Mouse (Mus musculus) liver (tissue): ENCODE data around the gene Cerkl.

Experiments
- DNase-seq: peaks from one replicate; pipeline ENCODE4 v3.0.0-alpha.2; 2020; ENCODE audit warnings: mixed read lengths

Gene Cerkl

GRCm38 (mm10) chr2:79371326-79372153 is 85.0 kb downstream of the Cerkl start:
- no peak for DNase-seq

DNA sequence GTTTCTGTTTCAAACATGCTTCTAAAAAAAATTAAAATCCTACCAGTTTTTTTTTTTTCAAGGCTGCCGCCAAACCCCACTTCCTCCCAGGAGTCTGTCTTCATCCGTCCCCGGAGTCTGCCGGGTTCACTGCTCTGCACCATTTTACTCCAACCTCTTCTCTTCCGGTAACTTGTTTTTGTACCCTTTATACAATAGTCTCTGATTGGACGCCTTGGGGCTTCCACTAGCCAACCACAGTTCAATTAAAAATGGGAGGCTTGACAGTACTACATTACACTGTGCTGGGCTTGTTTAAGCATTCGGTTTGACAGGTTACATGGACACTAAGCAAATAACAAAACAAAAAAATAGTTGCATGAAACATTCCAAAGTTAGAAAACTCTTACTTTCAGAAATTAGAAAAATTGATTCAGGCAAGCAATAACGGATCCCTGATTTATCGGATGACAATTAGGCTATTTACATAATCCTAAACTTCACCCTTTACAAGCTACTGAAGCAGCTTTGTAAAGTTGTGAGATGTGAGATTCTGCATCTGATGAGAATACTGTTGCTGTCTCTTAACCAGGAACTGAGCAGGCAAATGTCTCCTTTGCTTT is 85.8 kb downstream of the Cerkl start:
- no peak for DNase-seq

- DNase-seq = no peak
Measured at GRCm38 (mm10) chr2:79369905-79370304, 86.7 kb downstream of the Cerkl start.

DNA sequence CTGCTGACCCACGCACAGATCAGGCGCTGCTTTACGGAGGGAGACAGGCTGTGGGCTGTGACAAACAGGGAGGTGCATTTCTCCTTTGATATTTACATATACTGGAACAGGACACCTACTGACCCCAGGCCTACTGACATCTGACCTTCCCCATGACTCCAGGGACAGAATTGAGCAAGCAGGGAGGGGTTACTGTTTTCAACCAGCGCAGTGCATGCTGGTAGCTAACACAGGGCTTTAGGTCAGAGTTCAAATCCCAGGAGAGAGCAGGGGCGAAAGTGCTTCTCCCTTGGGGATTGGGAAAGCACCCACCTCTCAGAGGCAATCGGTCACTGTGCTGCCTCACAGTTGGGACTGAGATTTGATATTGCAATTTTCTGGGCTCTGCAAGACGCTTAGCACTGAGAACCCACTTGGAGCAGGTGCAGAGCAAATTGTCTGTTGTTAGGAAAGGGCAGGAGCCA is 87.5 kb downstream of the Cerkl start:
- peak; percentile 45 for DNase-seq

GRCm38 (mm10) chr2:79368661-79369060 is 87.9 kb downstream of the Cerkl start:
- DNase-seq = no peak

- DNase-seq = no peak
Measured at GRCm38 (mm10) chr2:79367451-79368450, 88.8 kb downstream of the Cerkl start.

GRCm38 (mm10) chr2:79363920-79364319 is 92.7 kb downstream of the Cerkl start:
- DNase-seq = no peak

- no peak for DNase-seq
Measured at GRCm38 (mm10) chr2:79362029-79362428, 94.6 kb downstream of the Cerkl start.

GRCm38 (mm10) chr2:79357835-79358234 is 98.8 kb downstream of the Cerkl start:
- DNase-seq = no peak

DNA sequence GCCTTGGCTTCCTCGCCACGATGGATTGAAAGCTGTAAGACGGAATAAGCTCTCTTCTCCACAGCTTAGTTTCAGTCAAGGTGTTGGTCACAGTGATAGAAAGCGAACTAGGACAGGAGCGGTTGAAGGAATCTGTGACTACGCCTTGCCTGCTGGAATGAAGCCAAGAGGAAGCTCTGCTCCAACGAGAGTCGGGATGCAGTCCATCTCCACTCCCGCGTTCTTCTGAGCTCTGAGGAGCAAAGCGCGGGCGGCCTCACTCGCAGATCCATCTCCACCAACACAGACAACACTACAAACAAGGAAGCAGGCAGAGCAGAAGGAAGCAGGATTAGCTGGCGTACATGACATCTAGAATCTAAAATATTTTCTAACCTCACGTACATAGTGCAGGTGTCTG is 101.8 kb downstream of the Cerkl start:
- no peak for DNase-seq

GRCm38 (mm10) chr2:79352100-79352802 is 104.3 kb downstream of the Cerkl start:
- no peak for DNase-seq

- DNase-seq = no peak
Measured at GRCm38 (mm10) chr2:79351179-79352099, 105.1 kb downstream of the Cerkl start.

- DNase-seq = no peak
Measured at GRCm38 (mm10) chr2:79343115-79343514, 113.5 kb downstream of the Cerkl start.

- no peak for DNase-seq
Measured at GRCm38 (mm10) chr2:79339003-79339402, 117.6 kb downstream of the Cerkl start.

- no peak for DNase-seq
Measured at GRCm38 (mm10) chr2:79336141-79336540, 120.4 kb downstream of the Cerkl start.

DNA sequence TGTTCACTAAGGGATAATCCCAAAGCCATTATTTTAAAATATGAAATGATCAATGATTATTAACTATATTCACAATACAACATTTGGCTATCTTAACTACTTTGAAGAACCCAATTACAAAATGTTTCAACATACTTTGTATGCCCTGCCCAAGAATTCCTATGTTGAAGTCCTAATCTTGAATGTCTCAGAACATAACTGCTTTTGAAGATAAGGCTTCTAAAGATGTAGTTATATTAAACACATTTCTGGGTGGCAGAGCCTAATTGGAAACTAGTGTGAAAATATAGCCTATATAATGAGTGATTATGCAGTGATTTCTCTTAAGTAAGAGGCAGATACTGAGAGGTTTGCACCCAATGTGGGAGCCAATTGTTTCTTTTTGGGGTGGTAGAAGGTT is 121.9 kb downstream of the Cerkl start:
- no peak for DNase-seq

DNA sequence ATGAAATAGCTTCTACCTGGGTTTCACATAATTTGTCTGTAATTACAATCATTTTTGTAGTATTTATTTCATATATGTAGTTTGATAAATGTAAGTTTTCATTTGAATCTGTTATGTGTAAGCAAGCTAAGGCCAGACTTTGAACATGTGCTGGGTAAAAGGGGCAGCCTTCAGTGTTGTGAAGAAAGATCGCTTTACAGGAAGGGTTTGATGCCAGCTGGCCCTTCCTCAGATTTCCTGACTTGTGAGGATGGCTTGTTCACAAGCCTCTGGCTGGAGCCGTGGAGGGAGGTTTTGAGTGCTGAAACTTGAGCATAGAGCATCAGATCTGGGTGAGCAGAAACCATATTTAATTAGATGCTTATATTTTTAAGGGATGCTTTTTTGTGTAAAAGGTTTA is 128.5 kb downstream of the Cerkl start:
- no peak for DNase-seq

DNA sequence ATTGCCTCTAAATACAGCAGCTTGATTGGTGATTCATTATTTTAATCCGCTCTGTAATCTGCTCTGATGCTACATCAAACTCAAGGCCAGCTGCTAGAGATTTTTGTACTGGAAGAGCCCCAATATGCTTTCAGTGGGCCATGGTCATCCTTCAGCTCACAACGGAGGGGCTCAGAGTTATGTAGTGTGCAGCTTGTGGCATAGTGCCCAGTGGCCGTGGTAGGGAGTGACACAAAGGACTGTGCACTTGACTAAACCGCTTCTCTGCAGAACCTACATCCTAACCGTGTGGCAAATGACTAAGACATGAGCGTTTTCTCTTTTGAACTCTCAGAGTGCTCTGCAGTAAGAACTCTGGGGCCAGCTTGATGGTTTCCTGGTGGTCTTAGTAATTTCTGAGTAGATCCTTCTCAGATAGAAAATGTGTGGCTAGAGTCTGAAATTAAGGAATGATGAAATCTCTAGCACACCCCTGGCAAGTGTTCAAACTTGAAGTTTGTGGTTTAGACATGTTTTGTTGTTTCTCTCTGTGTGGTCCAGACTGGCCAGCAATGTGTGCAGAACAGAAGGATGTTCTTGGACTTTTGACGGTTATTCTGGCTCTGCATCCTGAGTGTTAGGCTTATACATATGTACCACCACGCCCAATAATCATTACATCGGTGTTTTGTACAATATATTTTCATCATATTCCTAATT is 140.3 kb downstream of the Cerkl start:
- no peak for DNase-seq

DNA sequence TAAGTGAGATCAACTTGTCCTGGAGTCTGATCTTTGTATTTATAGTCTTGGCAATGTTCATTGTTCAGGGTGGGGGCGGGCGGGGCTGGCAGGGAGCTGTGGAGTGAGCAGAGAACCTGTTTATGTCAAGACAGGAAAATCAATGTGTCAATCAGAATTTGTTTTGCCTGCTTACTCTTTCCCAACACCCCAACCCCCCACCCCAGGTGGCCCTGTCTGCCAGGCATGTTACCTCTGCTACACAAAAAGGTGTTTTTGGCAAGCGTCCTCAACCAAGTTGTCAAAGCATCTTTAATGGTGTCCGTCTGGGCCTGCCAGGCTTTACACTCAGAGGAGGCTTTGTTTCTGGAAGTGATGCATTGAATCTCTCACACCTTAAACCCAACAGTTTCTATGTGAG is 141.5 kb downstream of the Cerkl start:
- no peak for DNase-seq

DNA sequence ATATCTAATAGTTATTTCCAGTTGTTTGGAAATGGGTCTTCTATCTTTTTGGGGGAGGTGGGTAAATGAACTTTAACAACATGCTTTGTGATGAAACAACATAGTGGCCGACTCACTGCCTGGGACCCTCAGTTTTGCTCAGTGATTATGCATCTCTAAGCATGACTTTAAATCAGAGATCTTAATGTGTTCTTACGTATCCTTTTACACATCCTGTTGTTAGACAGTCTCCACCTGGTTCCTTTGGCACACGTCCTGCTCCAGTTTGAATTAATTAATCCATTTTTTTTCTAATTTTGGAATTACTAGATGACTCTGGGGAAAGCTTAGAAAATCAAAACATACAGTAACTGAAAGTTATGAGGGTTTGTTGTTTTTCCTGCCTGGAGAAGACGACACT is 144.1 kb downstream of the Cerkl start:
- DNase-seq = no peak
